Mouse (Mus musculus): Measurements from ENCODE around the gene Mrgpra9. TPM values are rescaled to one million over a fixed set of nuclear protein-coding genes. Genes with fewer than 3 reads are reported as not detected.
"Not testable (repeated sequence)": the region's sequence is repeated elsewhere in the genome, so short reads cannot be mapped to it uniquely, and the experiment has no call there.

The Mrgpra9 gene
- polyA plus RNA-seq (2015; fragmentation: Nextera tagmentation; extraction: Ambion mirVana): not detected in 2 replicates

GRCm38 (mm10) chr7:47252770-47253169 lies at the start of gene Mrgpra9:
TSS of gene Mrgpra9 (minus strand) at chr7:47252848.
- Histone ChIP-seq H3K4me1 (no peaks in the 10 kb centered on the region), H3K4me2 (no peak within 1 kb of the TSS), H3K36me3 (no peaks in the 10 kb centered on the region), H3K27me3 (replicated peaks) (no peaks in the 10 kb centered on the region), H3K27ac (no peak within 1 kb of the TSS), H3K4me3 (replicated peaks) (no peak within 1 kb of the TSS), H3K9ac (no peak within 1 kb of the TSS), H3K9me3 (no peaks in the 10 kb centered on the region)
- no peak for ATAC-seq (ENCODE audit: insufficient read depth, low FRiP score, low read depth)
- 72% methylated on average over 1 of the region's 1 CpGs for WGBS

GRCm38 (mm10) chr7:47299612-47300011 lies 47.0 kb upstream of the Mrgpra9 start:
- not testable (repeated sequence) for H3K36me3 ChIP-seq; ATAC-seq (ENCODE audit: insufficient read depth, low FRiP score, low read depth); H3K27ac ChIP-seq; H3K4me1 ChIP-seq; H3K27me3 ChIP-seq (replicated peaks); H3K4me2 ChIP-seq; H3K4me3 ChIP-seq (replicated peaks); H3K9me3 ChIP-seq; H3K9ac ChIP-seq

DNA sequence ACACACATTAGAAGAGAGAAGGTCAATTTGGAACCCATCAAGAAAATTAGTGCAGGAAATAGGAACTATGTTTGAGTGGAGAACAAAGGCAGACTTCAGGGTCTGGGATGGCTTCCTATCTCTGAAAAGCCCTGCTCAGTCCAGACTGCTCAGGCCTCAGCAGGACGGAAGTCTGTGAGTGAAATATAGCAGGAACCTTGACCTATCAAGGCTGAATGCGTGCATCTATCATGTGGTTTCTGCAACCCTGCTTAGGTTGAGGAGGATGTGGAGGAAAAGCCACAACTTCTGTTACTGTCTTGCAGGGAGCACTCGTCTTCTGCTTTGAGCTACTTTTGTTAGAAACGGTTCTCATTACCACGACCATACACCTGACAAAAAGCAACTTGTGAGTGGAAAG lies 18.9 kb upstream of the Mrgpra9 start:
- not testable (repeated sequence) for H3K36me3 ChIP-seq; H3K4me2 ChIP-seq; ATAC-seq (ENCODE audit: insufficient read depth, low FRiP score, low read depth); H3K27ac ChIP-seq; H3K4me1 ChIP-seq; H3K9me3 ChIP-seq; H3K4me3 ChIP-seq (replicated peaks); H3K27me3 ChIP-seq (replicated peaks); H3K9ac ChIP-seq
- WGBS: 86% methylated on average over 5 of the region's 5 CpGs

DNA sequence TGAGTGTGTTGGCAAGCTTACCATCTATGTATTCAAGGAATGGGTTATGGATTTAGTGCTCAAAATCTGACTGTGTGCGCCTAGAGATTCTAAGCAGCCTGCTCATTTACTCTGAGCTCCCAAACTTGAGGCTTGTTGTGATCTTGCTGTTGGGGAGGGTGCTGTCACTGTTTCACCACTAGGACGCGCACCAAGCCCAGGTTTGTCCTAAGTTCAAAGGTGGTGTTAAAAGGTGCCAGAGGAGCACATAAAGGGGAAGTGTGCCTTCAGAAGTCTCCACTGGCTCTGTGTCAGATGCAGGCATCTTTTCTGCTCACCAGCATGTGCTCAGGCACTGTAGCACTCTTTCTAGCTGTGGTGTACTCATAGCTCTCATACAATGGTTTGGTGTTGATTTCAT lies 8.0 kb downstream of the Mrgpra9 start:
- H3K4me2 ChIP-seq: no peak overlapping the region
- H3K9ac ChIP-seq: no peak overlapping the region
- H3K27ac ChIP-seq: no peak overlapping the region
- H3K36me3 ChIP-seq: no peaks in the 10 kb centered on the region
- no peaks in the 10 kb centered on the region for H3K9me3 ChIP-seq
- H3K4me3 ChIP-seq (replicated peaks): no peak overlapping the region
- no peak for ATAC-seq (ENCODE audit: insufficient read depth, low FRiP score, low read depth)
- no peaks in the 10 kb centered on the region for H3K27me3 ChIP-seq (replicated peaks)
- 64% methylated on average over 3 of the region's 3 CpGs for WGBS
- H3K4me1 ChIP-seq: no peaks in the 10 kb centered on the region

DNA sequence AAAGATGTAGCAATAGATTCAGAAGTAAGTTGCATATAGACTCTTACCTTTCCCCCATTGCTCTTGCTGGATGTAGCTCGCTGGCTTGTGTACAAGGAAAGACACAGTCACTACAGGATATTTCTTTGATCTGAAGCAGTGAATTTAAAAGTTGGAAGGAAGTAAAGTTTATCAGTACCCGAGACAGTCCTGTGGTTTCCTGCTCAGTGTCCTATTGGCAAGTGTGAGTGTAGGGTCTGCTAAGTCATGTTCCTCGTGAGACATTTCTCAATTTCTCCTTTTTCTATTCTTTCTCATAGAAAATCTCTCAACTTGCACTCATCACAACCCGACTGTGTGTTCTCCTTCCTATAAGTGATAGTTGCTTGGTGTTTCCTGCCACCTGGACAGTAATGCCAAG lies 47.8 kb downstream of the Mrgpra9 start, which contains the start of gene Mrgpra6:
Gene Mrgpra6, minus strand, starts transcription at position 91 of the 400 bp plus-strand sequence.
- no peaks in the 10 kb centered on the region for H3K4me1 ChIP-seq
- no peak within 1 kb of the TSS for H3K27ac ChIP-seq
- 71% methylated on average over 4 of the region's 4 CpGs for WGBS
- no peak within 1 kb of the TSS for H3K9ac ChIP-seq
- H3K9me3 ChIP-seq: no peaks in the 10 kb centered on the region
- ATAC-seq (ENCODE audit: insufficient read depth, low FRiP score, low read depth): no peak
- no peak within 1 kb of the TSS for H3K4me2 ChIP-seq
- no peak within 1 kb of the TSS for H3K4me3 ChIP-seq (replicated peaks)
- no peaks in the 10 kb centered on the region for H3K27me3 ChIP-seq (replicated peaks)
- no peaks in the 10 kb centered on the region for H3K36me3 ChIP-seq

- no peaks in the 10 kb centered on the region for H3K27me3 ChIP-seq (replicated peaks)
- no peak overlapping the region for H3K4me3 ChIP-seq (replicated peaks)
- H3K9ac ChIP-seq: no peak overlapping the region
- H3K4me1 ChIP-seq: no peaks in the 10 kb centered on the region
- no peak for ATAC-seq (ENCODE audit: insufficient read depth, low FRiP score, low read depth)
- H3K4me2 ChIP-seq: no peak overlapping the region
- H3K36me3 ChIP-seq: no peaks in the 10 kb centered on the region
- no peak overlapping the region for H3K27ac ChIP-seq
- 52% methylated on average over 1 of the region's 1 CpGs for WGBS
- H3K9me3 ChIP-seq: no peaks in the 10 kb centered on the region
Measured at GRCm38 (mm10) chr7:47195271-47195670, 57.4 kb downstream of the Mrgpra9 start.

Other genes with a start within 250 kb of the Mrgpra9 start
- gene Spty2d1, start 244.4 kb downstream of the Mrgpra9 start, polyA plus RNA-seq (2015; fragmentation: Nextera tagmentation; extraction: Ambion mirVana): 19.3 and 19.7 TPM in 2 replicates
- gene Tmem86a, start 202.2 kb downstream of the Mrgpra9 start, polyA plus RNA-seq (2015; fragmentation: Nextera tagmentation; extraction: Ambion mirVana): 29.8 and 33.5 TPM in 2 replicates
- 1.3 and 1.5 TPM in 2 replicates for gene Ptpn5, start 119.2 kb downstream of the Mrgpra9 start, polyA plus RNA-seq (2015; fragmentation: Nextera tagmentation; extraction: Ambion mirVana)
- gene Mrgpra6, start 47.9 kb downstream of the Mrgpra9 start, polyA plus RNA-seq (2015; fragmentation: Nextera tagmentation; extraction: Ambion mirVana): not detected in 2 replicates
- not detected in 2 replicates for gene Mrgpra1, start 101.4 kb upstream of the Mrgpra9 start, polyA plus RNA-seq (2015; fragmentation: Nextera tagmentation; extraction: Ambion mirVana)
- gene Mrgpra2a, start 199.3 kb upstream of the Mrgpra9 start, polyA plus RNA-seq (2015; fragmentation: Nextera tagmentation; extraction: Ambion mirVana): 0.48 TPM in 1 of 2 replicates, not detected in the other